Mouse (Mus musculus) heart, adult 2 months (tissue): Measurements from ENCODE around the gene Leng1. TPM values are rescaled to one million over a fixed set of nuclear protein-coding genes. Genes with fewer than 3 reads are reported as not detected.
"Not testable (repeated sequence)": the region's sequence is repeated elsewhere in the genome, so short reads cannot be mapped to it uniquely, and the experiment has no call there.

Source experiments
- DNase-seq, 2 experiments: peaks; one replicate each; pipeline ENCODE4 v3.0.0; 2021
- H3K27ac ChIP-seq: fragments of 200-600 bp; 2 replicates; pipeline ENCODE4 v1.8.1; 2022
- H3K27me3 ChIP-seq: fragments of 200-500 bp; 2 replicates; pipeline ENCODE4 v1.6.1; 2012; ENCODE audit warnings: mild to moderate bottlenecking, low read length, inconsistent platforms, mixed read lengths; ENCODE audit not compliant: control insufficient read depth, insufficient read depth
- H3K36me3 ChIP-seq: fragments of 200-500 bp; 2 replicates; pipeline ENCODE4 v1.6.1; 2012; ENCODE audit warnings: low read length, inconsistent platforms; ENCODE audit not compliant: control insufficient read depth, insufficient read depth
- H3K4me1 ChIP-seq: fragments of 200-500 bp; 2 replicates; pipeline ENCODE4 v1.6.1; 2011; ENCODE audit warnings: low read length; ENCODE audit not compliant: control insufficient read depth, insufficient read depth
- H3K4me3 ChIP-seq: fragments of 200-600 bp; 2 replicates; pipeline ENCODE4 v1.8.1; 2022
- H3K79me2 ChIP-seq: fragments of 200-500 bp; replicated peaks from 2 replicates; pipeline ENCODE4 v1.6.1; 2012; ENCODE audit warnings: mild to moderate bottlenecking, inconsistent platforms, low read length, moderate library complexity, mixed read lengths; ENCODE audit not compliant: control insufficient read depth, insufficient read depth
- H3K9ac ChIP-seq: fragments of 200-500 bp; 2 replicates; pipeline ENCODE4 v1.6.1; 2012; ENCODE audit warnings: low read depth, mild to moderate bottlenecking, control low read depth, inconsistent platforms, low read length, mixed read lengths
- CTCF ChIP-seq: fragments of 200-600 bp; IDR thresholded peaks from 2 replicates; pipeline ENCODE4 v1.8.1; 2022; ENCODE audit warnings: antibody characterized with exemption, mild to moderate bottlenecking, moderate library complexity
- EP300 ChIP-seq: fragments of 200-500 bp; IDR thresholded peaks from 2 replicates; pipeline ENCODE4 v1.6.1; 2011; ENCODE audit warnings: low read depth, low read length, control low read depth; ENCODE audit not compliant: insufficient read depth
- POLR2A ChIP-seq: fragments of 200-500 bp; IDR thresholded peaks from 2 replicates; pipeline ENCODE4 v1.6.1; 2011; ENCODE audit warnings: mild to moderate bottlenecking, low read depth, low read length, control low read depth; ENCODE audit not compliant: insufficient read depth
- WGBS: fragments of 180-500 bp; shearing (Covaris S2); methylation state at CpG from one replicate; pipeline ENCODE4 v1.1.7; 2018; 5-methylcytosine and 5-hydroxymethylcytosine counted together
- intact Hi-C: fragments of 180-260 bp; cut with DNase I; formaldehyde crosslinking; loops from one replicate; pipeline ENCODE4 v1.15.1; 2025
- polyA plus RNA-seq: library from polyadenylated mRNA; depleted of rRNA; stranded (reverse); fragments of >200 nt; gene quantifications from 2 replicates; pipeline ENCODE4 v1.2.3, GENCODE M21; 2012
- total RNA-seq, 2 experiments: library from RNA; stranded (reverse); gene quantifications; 2 replicates each; pipeline ENCODE4 v1.2.3; 2021

Leng1 gene
- total and polyA plus RNA-seq, 3 experiments = 4.8 to 12.8 (median 11.8) TPM

- H3K4me1 ChIP-seq = peaks cover 5% of the 10 kb centered on the region
These were observed 42.2 kb upstream of the Leng1 start for GRCm38 (mm10) chr7:3707568-3708413.

GRCm38 (mm10) chr7:3707027-3707426 is 41.4 kb upstream of the Leng1 start:
- Histone ChIP-seq H3K9ac (no peak overlapping the region), H3K27me3 (no peaks in the 10 kb centered on the region), H3K4me1 (peaks cover 5% of the 10 kb centered on the region), H3K27ac (no peak overlapping the region; the same call in 1 of the 2 replicates), H3K4me3 (no peak overlapping the region), H3K79me2 (no peaks in the 10 kb centered on the region), H3K36me3 (peaks cover 19% of the 10 kb centered on the region)
- WGBS = 42% methylated on average over 4 of the region's 4 CpGs
- intact Hi-C loops = loop anchor here (10.0 kb wide), 2 partner anchors 412 to 738 kb away; partner anchors contain the start of gene Rdh13
- DNase-seq = peak in 1 of 2 experiments; percentile 45
- TF ChIP-seq POLR2A = no peak; the same call in 1 of the 2 replicates
- no peak for TF ChIP-seq CTCF
- no peak for TF ChIP-seq EP300

More at GRCm38 (mm10) chr7:3707568-3708413, 42.2 kb upstream of the Leng1 start:
- H3K4me3 ChIP-seq = no peak overlapping the region
- no peak for DNase-seq
- H3K36me3 ChIP-seq = peaks cover 19% of the 10 kb centered on the region
- TF ChIP-seq EP300 (no peak), POLR2A (no peak), CTCF (no peak)
- no peak overlapping the region for H3K27ac ChIP-seq
- H3K27me3 ChIP-seq = no peaks in the 10 kb centered on the region
- no peaks in the 10 kb centered on the region for H3K79me2 ChIP-seq
- intact Hi-C loops = loop anchor here (10.0 kb wide), 2 partner anchors 413 to 737 kb away; partner anchors contain the start of gene Rdh13
- H3K9ac ChIP-seq = no peak overlapping the region
- WGBS = 65% methylated on average over 7 of the region's 7 CpGs

GRCm38 (mm10) chr7:3706343-3706934 is 40.8 kb upstream of the Leng1 start:
- H3K9ac ChIP-seq = peak overlapping the region; percentile 2; the same call in 1 of the 2 replicates

GRCm38 (mm10) chr7:3705911-3706310 is 40.3 kb upstream of the Leng1 start:
- intact Hi-C loops = loop anchor here (10.0 kb wide), 2 partner anchors 411 to 739 kb away; partner anchors contain the start of gene Rdh13
- Histone ChIP-seq H3K79me2 (no peaks in the 10 kb centered on the region), H3K27me3 (no peaks in the 10 kb centered on the region), H3K4me3 (no peak overlapping the region), H3K4me1 (peaks cover 5% of the 10 kb centered on the region), H3K9ac (peak overlapping the region; percentile 43), H3K27ac (no peak overlapping the region; the same call in 1 of the 2 replicates), H3K36me3 (peaks cover 19% of the 10 kb centered on the region)
- no peak for DNase-seq
- TF ChIP-seq EP300 (no peak), CTCF (no peak), POLR2A (no peak)
- WGBS = 27% methylated on average over 6 of the region's 6 CpGs

More at GRCm38 (mm10) chr7:3706343-3706934, 40.8 kb upstream of the Leng1 start:
- H3K36me3 ChIP-seq = peaks cover 19% of the 10 kb centered on the region
- H3K27me3 ChIP-seq = no peaks in the 10 kb centered on the region
- peak in 1 of 2 experiments; percentile 16 for DNase-seq
- peak overlapping the region; percentile 15 for H3K27ac ChIP-seq
- 39% methylated on average over 11 of the region's 11 CpGs for WGBS
- peaks cover 5% of the 10 kb centered on the region for H3K4me1 ChIP-seq
- no peak overlapping the region for H3K4me3 ChIP-seq
- intact Hi-C loops = loop anchor here (10.0 kb wide), 2 partner anchors 412 to 738 kb away; partner anchors contain the start of gene Rdh13
- no peak for TF ChIP-seq CTCF
- TF ChIP-seq POLR2A = no peak
- TF ChIP-seq EP300 = no peak
- no peaks in the 10 kb centered on the region for H3K79me2 ChIP-seq

GRCm38 (mm10) chr7:3705461-3705860 is 39.8 kb upstream of the Leng1 start:
- not testable (repeated sequence) for H3K27me3 ChIP-seq, H3K79me2 ChIP-seq
- WGBS = 7% methylated on average over 7 of the region's 7 CpGs

More at GRCm38 (mm10) chr7:3705461-3705860, 39.8 kb upstream of the Leng1 start:
- H3K9ac ChIP-seq, DNase-seq, H3K4me1 ChIP-seq, H3K27ac ChIP-seq: not testable (repeated sequence)
- Histone ChIP-seq H3K4me3 (peak overlapping the region; percentile 71), H3K36me3 (peaks cover 19% of the 10 kb centered on the region)
- intact Hi-C loops = loop anchor here (10.0 kb wide), 2 partner anchors 411 to 739 kb away; partner anchors contain the start of gene Rdh13
